Mouse (Mus musculus) midbrain, embryonic 12.5 days (tissue): ENCODE results near the gene Ston2. TPM values are rescaled to one million over a fixed set of nuclear protein-coding genes. Genes with fewer than 3 reads are reported as not detected.
"Not testable (repeated sequence)": the region's sequence is repeated elsewhere in the genome, so short reads cannot be mapped to it uniquely, and the experiment has no call there.

ENCODE experiments used
- ATAC-seq: fragments of 200-750 bp; cut with Nextera tagmentation; 2 replicates; pipeline ENCODE4 v1.8.0; 2017; ENCODE audit warnings: low read depth, moderate TSS enrichment, moderate library complexity; ENCODE audit not compliant: low FRiP score
- H3K27ac ChIP-seq: fragments of 300-500 bp; sonication (generic); replicated peaks from 2 replicates; pipeline ENCODE4 v1.5.1; 2016; ENCODE audit warnings: mild to moderate bottlenecking
- H3K27me3 ChIP-seq: fragments of 300-500 bp; sonication (generic); 2 replicates; pipeline ENCODE4 v1.6.1; 2016; ENCODE audit warnings: mild to moderate bottlenecking
- H3K36me3 ChIP-seq: fragments of 300-500 bp; sonication (generic); 2 replicates; pipeline ENCODE4 v1.6.1; 2016
- H3K4me1 ChIP-seq: fragments of 300-500 bp; sonication (generic); 2 replicates; pipeline ENCODE4 v1.6.1; 2016
- H3K4me2 ChIP-seq: fragments of 300-500 bp; sonication (generic); replicated peaks from 2 replicates; pipeline ENCODE4 v1.6.1; 2016; ENCODE audit warnings: mild to moderate bottlenecking, moderate library complexity
- H3K4me3 ChIP-seq: fragments of 300-500 bp; sonication (generic); 2 replicates; pipeline ENCODE4 v1.5.1; 2016; ENCODE audit warnings: mild to moderate bottlenecking
- H3K9ac ChIP-seq: fragments of 300-500 bp; sonication (generic); replicated peaks from 2 replicates; pipeline ENCODE4 v1.6.1; 2016; ENCODE audit warnings: mild to moderate bottlenecking, moderate library complexity
- H3K9me3 ChIP-seq: fragments of 300-500 bp; sonication (generic); 2 replicates; pipeline ENCODE4 v1.6.1; 2016; ENCODE audit warnings: mild to moderate bottlenecking
- WGBS: fragments of 180-500 bp; shearing (Covaris S2); methylation state at CpG from one replicate; pipeline ENCODE4 v1.1.7; 2016; 5-methylcytosine and 5-hydroxymethylcytosine counted together
- polyA plus RNA-seq: library from polyadenylated mRNA; unstranded; fragments of >200 nt; fragmentation: Nextera tagmentation; extraction: Ambion mirVana; gene quantifications from 2 replicates; pipeline ENCODE4 v1.2.1, GENCODE M21; 2016

The Ston2 gene
- polyA plus RNA-seq, 1 experiment from 2014 or later, result 8.0 TPM

- Histone ChIP-seq H3K4me2 (no peak overlapping the region), H3K27me3 (no peaks in the 10 kb centered on the region), H3K4me1 (peaks cover 11% of the 10 kb centered on the region), H3K9ac (no peak overlapping the region), H3K4me3 (no peak overlapping the region), H3K27ac (no peak overlapping the region), H3K36me3 (no peaks in the 10 kb centered on the region), H3K9me3 (no peaks in the 10 kb centered on the region)
- ATAC-seq, result no peak
- WGBS, result 95% methylated on average over 3 of the region's 3 CpGs
These were observed 196.1 kb downstream of the Ston2 start for GRCm38 (mm10) chr12:91592128-91592527.

- Histone ChIP-seq H3K36me3 (no peaks in the 10 kb centered on the region), H3K9ac (peak overlapping the region; percentile 70; the same call in 1 of the 2 replicates), H3K4me3 (peak overlapping the region; percentile 96; the same call in 1 of the 2 replicates), H3K9me3 (no peaks in the 10 kb centered on the region), H3K4me2 (peak overlapping the region; percentile 66), H3K27me3 (no peaks in the 10 kb centered on the region), H3K4me1 (peaks cover 15% of the 10 kb centered on the region), H3K27ac (peak overlapping the region; percentile 100; the same call in 1 of the 2 replicates)
- 54% methylated on average over 1 of the region's 1 CpGs for WGBS
- no peak for ATAC-seq
These were observed 197.0 kb downstream of the Ston2 start for GRCm38 (mm10) chr12:91591191-91591590.

GRCm38 (mm10) chr12:91590716-91591115 is 197.5 kb downstream of the Ston2 start:
- Histone ChIP-seq H3K36me3 (peaks cover 3% of the 10 kb centered on the region), H3K27ac (peak overlapping the region; percentile 100), H3K4me3 (peak overlapping the region; percentile 96), H3K9me3 (no peaks in the 10 kb centered on the region), H3K9ac (peak overlapping the region; percentile 70), H3K27me3 (no peaks in the 10 kb centered on the region), H3K4me1 (peaks cover 15% of the 10 kb centered on the region), H3K4me2 (peak overlapping the region; percentile 66)
- ATAC-seq, result no peak
- WGBS, result 24% methylated on average over 6 of the region's 6 CpGs

GRCm38 (mm10) chr12:91589847-91590690 is 198.1 kb downstream of the Ston2 start, which contains the start of gene Gtf2a1:
Gtf2a1 (minus strand) TSS chr12:91590487.
- Histone ChIP-seq H3K9me3 (no peaks in the 10 kb centered on the region), H3K27ac (peak within 1 kb of the TSS; percentile 100), H3K4me3 (peak within 1 kb of the TSS; percentile 96), H3K9ac (peak within 1 kb of the TSS; percentile 100), H3K4me1 (peaks cover 15% of the 10 kb centered on the region), H3K36me3 (peaks cover 7% of the 10 kb centered on the region), H3K4me2 (peak within 1 kb of the TSS; percentile 66), H3K27me3 (no peaks in the 10 kb centered on the region; the same call in 1 of the 2 replicates)
- ATAC-seq, result peak; percentile 88
- under 1% methylated on average over 68 of the region's 99 CpGs for WGBS

- peak overlapping the region; percentile 39 for H3K4me2 ChIP-seq
These were observed 198.7 kb downstream of the Ston2 start for GRCm38 (mm10) chr12:91589542-91589846.

GRCm38 (mm10) chr12:91588670-91589541 is 199.3 kb downstream of the Ston2 start:
- H3K4me3 ChIP-seq, result peak overlapping the region; percentile 96
- peak overlapping the region; percentile 62 for H3K4me2 ChIP-seq
- H3K9me3 ChIP-seq, result no peaks in the 10 kb centered on the region
- H3K36me3 ChIP-seq, result peaks cover 18% of the 10 kb centered on the region
- H3K27me3 ChIP-seq, result no peaks in the 10 kb centered on the region; the same call in 1 of the 2 replicates
- under 1% methylated on average over 50 of the region's 83 CpGs for WGBS
- peak overlapping the region; percentile 100 for H3K9ac ChIP-seq
- H3K27ac ChIP-seq, result peak overlapping the region; percentile 100
- 0 out of 2 replicates have a peak, but pooled peaks have one; percentile 1 for ATAC-seq
- peaks cover 20% of the 10 kb centered on the region for H3K4me1 ChIP-seq

More at GRCm38 (mm10) chr12:91589542-91589846, 198.7 kb downstream of the Ston2 start:
- Histone ChIP-seq H3K9me3 (no peaks in the 10 kb centered on the region), H3K4me1 (peaks cover 15% of the 10 kb centered on the region), H3K9ac (peak overlapping the region; percentile 100), H3K4me3 (peak overlapping the region; percentile 96), H3K36me3 (peaks cover 13% of the 10 kb centered on the region), H3K27ac (peak overlapping the region; percentile 100), H3K27me3 (no peaks in the 10 kb centered on the region; the same call in 1 of the 2 replicates)
- WGBS, result 0% methylated on average over 11 of the region's 11 CpGs
- no peak for ATAC-seq

GRCm38 (mm10) chr12:91588176-91588669 is 200.0 kb downstream of the Ston2 start:
- Histone ChIP-seq H3K9me3 (no peaks in the 10 kb centered on the region), H3K27ac (peak overlapping the region; percentile 100), H3K4me3 (peak overlapping the region; percentile 96), H3K4me1 (peaks cover 26% of the 10 kb centered on the region), H3K36me3 (peaks cover 18% of the 10 kb centered on the region), H3K4me2 (peak overlapping the region; percentile 62), H3K9ac (peak overlapping the region; percentile 100), H3K27me3 (no peaks in the 10 kb centered on the region; the same call in 1 of the 2 replicates)
- peak; percentile 87 for ATAC-seq
- WGBS, result under 1% methylated on average over 32 of the region's 32 CpGs

GRCm38 (mm10) chr12:91587491-91588033 is 200.6 kb downstream of the Ston2 start:
- Histone ChIP-seq H3K4me2 (peak overlapping the region; percentile 62), H3K27me3 (no peaks in the 10 kb centered on the region; the same call in 1 of the 2 replicates), H3K4me3 (peak overlapping the region; percentile 96), H3K9me3 (no peaks in the 10 kb centered on the region), H3K36me3 (peaks cover 19% of the 10 kb centered on the region), H3K4me1 (peaks cover 33% of the 10 kb centered on the region), H3K9ac (peak overlapping the region; percentile 100), H3K27ac (peak overlapping the region; percentile 100)
- 13% methylated on average over 5 of the region's 5 CpGs for WGBS
- ATAC-seq, result no peak

- H3K4me1 ChIP-seq, result peaks cover 36% of the 10 kb centered on the region
- H3K9me3 ChIP-seq, result no peaks in the 10 kb centered on the region
- peaks cover 24% of the 10 kb centered on the region for H3K36me3 ChIP-seq
- H3K9ac ChIP-seq, result peak overlapping the region; percentile 100
- H3K4me2 ChIP-seq, result peak overlapping the region; percentile 62
- 63% methylated on average over 3 of the region's 3 CpGs for WGBS
- peak overlapping the region; percentile 96 for H3K4me3 ChIP-seq
- H3K27ac ChIP-seq, result no peak overlapping the region
- H3K27me3 ChIP-seq, result no peaks in the 10 kb centered on the region; the same call in 1 of the 2 replicates
- no peak for ATAC-seq
These were observed 201.1 kb downstream of the Ston2 start for GRCm38 (mm10) chr12:91587077-91587476.

- WGBS, result 95% methylated on average over 4 of the region's 4 CpGs
- not testable (repeated sequence) for H3K27me3 ChIP-seq, H3K9ac ChIP-seq, H3K4me2 ChIP-seq, H3K4me3 ChIP-seq, H3K27ac ChIP-seq, ATAC-seq, H3K9me3 ChIP-seq
- peaks cover 31% of the 10 kb centered on the region for H3K36me3 ChIP-seq
- H3K4me1 ChIP-seq, result peaks cover 32% of the 10 kb centered on the region
These were observed 202.4 kb downstream of the Ston2 start for GRCm38 (mm10) chr12:91585815-91586214.

GRCm38 (mm10) chr12:91585206-91585605 is 203.0 kb downstream of the Ston2 start:
- Histone ChIP-seq H3K27me3 (no peaks in the 10 kb centered on the region; the same call in 1 of the 2 replicates), H3K4me3 (no peak overlapping the region), H3K4me1 (peaks cover 29% of the 10 kb centered on the region), H3K4me2 (no peak overlapping the region), H3K9me3 (no peaks in the 10 kb centered on the region), H3K27ac (no peak overlapping the region), H3K36me3 (peaks cover 34% of the 10 kb centered on the region), H3K9ac (no peak overlapping the region)
- no peak for ATAC-seq
- WGBS, result 92% methylated on average over 3 of the region's 3 CpGs
